Mouse (Mus musculus): ENCODE results near the gene Prkaa1.
"Not testable (repeated sequence)": the region's sequence is repeated elsewhere in the genome, so short reads cannot be mapped to it uniquely, and the experiment has no call there.

The Prkaa1 gene

DNA sequence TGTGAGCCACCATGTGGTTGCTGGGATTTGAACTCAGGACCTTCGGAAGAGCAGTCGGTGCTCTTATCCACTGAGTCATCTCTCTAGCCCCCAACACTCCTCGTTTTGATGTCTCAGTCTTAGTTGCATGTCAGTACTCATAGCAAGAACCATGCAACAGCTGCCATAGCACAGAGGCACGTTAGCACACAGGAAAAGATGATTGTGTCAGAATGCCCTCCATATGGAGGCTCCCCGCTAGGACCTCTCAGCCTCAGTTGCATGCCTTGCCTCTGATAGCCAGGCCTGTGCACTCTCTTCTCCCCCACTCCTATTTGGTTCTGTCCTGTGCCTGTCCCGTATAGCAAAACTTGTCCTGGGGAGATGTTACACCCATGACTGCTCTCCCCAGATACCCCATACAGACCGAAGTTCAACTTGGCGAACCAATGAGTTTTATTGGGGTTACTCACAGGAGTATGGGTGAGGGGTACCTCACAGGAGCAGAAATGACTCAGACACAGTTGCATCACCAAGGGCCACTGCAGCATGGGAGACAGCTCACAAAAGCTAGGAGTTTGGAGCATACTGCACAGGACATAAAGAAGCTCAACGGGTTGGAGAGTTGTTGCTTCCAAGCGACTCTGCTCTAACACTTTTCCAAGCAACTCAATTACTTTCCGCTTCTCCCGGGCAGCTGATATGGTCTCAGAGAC, 14.4 kb upstream of the Prkaa1 start:
- DNase-seq (ENCODE audit: inconsistent ontology term), result no peak

DNA sequence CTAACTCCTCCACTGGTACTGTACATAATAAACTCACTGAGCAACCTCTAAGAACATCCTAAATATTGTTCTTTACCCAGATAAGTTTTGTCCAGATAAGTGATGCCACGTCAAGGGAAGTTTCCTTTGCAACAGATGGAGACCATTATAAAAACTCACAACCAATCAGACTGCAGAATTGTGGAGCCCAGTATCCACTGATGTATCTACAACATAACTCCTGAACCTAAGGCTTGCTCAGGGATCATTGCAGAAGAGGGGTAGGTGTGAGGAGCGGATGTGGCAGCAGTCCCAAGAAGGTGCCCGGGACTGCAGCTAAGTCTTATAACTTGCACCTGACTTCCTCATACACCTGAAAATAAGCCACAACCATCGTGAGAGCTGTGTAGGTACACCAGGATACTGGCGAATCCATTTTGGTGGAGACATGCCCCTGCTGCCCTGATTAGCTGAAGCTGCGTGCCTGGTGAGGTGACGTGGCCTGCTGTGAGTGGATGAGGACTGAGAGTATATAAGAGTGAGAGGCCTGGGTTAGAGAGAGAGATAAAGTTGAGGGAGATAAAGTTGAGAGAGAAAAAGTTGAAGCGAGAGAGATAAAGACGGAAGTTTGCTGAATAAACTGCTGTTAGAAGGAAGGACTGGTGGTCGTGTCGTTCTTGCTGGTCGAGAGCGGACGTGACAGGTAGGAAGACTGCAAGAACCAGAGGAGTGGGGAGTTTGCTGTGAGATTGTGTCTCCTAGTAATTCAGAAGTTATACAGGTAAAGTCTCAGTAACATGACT, 12.6 kb upstream of the Prkaa1 start:
- DNase-seq (ENCODE audit: inconsistent ontology term), result not testable (repeated sequence)

DNA sequence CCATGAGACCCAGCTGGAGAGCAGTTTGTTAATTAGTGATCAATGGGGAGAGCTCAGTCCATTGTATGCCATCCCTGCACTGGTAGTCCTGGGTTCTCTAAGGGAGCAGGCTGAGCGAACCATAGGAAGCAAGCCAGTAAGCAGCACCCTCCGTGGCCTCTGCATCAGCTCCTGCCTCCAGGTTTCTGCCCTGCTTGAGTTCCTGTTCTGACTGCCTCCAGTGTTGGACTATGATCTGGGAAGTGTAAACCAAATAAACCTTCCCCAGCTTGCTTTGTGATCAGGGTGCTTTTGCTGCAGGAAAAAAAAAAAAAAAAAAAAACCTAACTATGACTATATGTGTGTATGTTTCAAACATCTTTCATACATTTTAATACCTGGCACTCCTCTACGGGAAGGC, 10.4 kb upstream of the Prkaa1 start:
- DNase-seq (ENCODE audit: inconsistent ontology term), result no peak

- DNase-seq (ENCODE audit: inconsistent ontology term), result no peak
These were observed 9.5 kb upstream of the Prkaa1 start for GRCm38 (mm10) chr15:5134179-5134578.

- no peak for DNase-seq (ENCODE audit: inconsistent ontology term)
These were observed 8.6 kb upstream of the Prkaa1 start for GRCm38 (mm10) chr15:5134945-5135483.

GRCm38 (mm10) chr15:5138021-5138856, 5.4 kb upstream of the Prkaa1 start:
- no peak for DNase-seq (ENCODE audit: inconsistent ontology term)

DNA sequence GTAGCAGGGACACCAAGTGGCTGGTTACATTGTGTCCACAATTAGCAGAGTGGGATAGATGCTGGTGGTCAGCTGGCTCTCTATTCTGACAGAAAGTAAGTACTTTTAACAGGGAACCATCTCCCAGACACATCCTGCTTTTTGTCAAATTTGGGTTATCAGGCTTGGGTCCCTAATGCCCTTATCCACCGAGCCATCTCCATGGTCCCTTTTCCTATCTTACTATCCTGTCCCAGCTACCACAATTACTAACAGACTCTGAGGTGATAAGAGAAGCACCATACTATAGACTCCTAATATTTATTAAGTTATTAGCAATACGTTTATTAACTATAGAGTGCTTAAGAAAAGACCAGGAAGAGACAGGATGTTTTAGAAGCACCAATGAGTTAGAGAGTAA, 4.3 kb upstream of the Prkaa1 start:
- DNase-seq (ENCODE audit: inconsistent ontology term), result no peak

- no peak for DNase-seq (ENCODE audit: inconsistent ontology term)
These were observed 3.8 kb upstream of the Prkaa1 start for GRCm38 (mm10) chr15:5139863-5140262.

DNA sequence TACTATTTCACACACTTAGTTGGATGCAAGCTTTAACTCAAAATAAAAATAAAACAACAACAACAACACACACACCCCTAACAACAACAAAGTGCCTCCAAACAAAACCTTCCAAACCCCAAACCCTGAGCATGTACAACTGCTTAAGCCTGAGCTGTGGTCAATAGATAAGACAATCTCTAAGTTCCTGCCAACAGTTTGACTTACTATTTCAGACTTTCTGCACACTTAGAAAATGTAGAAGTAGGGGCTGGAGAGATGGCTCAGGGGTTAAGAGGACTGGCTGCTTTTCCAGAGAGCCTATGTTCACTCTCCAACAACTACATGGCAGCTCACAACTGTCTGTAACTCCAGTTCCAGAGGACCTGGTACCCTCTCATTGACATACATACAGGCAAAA, 3.3 kb upstream of the Prkaa1 start:
- DNase-seq (ENCODE audit: inconsistent ontology term), result no peak

DNA sequence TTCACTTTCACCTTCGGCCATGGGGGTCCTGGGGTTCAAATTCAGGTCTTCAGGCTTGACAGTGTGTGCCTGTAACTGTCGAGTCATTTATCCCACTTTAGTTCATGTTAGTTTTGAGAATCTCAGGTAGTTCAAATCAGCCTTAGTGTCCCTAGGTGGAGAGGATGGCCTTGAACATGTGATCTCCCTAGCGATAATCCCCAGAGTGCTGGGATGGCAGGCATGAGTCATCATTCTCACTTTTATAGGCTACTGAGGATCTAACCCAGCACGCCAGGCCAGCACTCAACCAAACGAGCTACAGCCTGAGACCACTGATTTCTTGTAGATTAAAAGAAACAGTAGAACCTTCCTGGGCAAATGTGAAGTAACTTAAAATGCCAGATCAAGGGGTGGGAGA, 1.6 kb upstream of the Prkaa1 start:
- DNase-seq (ENCODE audit: inconsistent ontology term), result no peak

DNA sequence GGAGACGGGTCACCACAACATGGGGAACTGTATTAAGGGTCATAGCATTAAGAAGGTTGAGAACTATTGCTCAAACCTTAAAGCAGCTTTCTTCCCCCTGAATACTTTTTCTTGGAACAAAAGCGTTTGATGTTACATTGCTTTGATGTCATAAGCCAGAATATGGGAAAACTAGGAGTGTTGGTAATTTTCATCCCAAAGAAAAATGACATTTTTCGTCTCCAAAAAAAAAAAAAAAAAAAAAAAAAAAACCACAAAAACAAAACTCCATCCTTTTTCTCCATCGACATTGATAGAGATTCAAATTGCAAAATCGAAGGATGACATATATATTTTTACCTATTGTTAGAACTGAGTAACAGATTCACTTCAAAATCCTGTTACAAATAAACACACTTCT, 947 bp upstream of the Prkaa1 start:
- DNase-seq (ENCODE audit: inconsistent ontology term), result no peak

- DNase-seq (ENCODE audit: inconsistent ontology term), result peak; percentile 78
These were observed 539 bp downstream of the Prkaa1 start for GRCm38 (mm10) chr15:5144021-5144778.

DNA sequence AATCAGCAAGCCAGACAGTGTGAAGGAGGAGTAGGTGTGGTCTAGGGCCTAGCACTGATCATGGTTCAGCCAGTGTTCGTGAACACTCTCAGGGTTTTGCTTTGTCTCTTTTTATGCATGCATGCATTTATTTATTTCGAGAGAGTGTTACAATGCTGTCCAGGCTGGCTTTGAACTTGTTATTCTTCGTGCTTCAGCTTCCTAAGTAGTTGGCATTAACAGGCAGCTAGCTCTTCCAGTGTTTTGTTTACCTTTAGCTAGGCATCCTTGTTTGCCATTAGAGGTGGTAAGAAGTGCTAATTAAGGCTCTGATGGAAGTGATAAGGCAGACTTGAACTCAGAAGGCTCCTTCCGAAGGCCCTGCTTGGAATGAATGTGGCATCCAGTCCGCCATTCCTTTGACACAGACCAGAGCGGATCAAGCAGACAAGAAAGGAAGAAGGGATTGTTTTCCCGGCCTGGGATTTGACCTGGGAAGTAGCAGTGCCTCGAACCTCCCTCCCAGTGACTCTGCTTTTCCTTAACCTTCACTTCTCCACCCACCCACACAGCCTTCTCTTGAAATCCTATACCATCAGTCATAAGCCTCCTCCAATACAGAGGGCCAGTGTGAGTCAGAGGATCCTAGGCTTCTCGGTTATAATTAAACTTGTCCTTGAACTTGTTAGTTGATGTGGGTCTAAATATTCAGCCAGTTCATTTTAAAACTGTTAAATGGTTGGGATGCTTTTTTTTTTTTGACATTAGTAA, 1.7 kb downstream of the Prkaa1 start:
- no peak for DNase-seq (ENCODE audit: inconsistent ontology term)

DNA sequence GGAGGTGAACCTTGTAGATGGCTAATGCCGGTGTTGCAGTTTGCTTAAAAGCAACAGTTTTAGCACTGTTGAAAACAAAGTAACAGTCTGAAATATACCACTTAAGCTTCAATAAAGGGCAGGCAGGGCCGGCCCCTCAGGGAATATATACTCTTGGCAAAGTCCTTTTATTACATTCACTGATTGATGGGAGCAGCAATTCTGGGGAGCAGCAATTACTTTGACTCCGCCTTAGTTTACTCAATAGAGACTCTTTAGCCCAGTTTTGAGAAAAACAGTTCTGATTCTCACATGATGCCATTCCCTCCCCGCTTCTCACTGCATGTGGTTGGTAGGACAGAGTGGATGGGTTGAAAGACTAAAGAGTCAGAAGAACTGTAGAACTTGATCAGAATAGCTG, 5.5 kb downstream of the Prkaa1 start:
- DNase-seq (ENCODE audit: inconsistent ontology term), result no peak

DNA sequence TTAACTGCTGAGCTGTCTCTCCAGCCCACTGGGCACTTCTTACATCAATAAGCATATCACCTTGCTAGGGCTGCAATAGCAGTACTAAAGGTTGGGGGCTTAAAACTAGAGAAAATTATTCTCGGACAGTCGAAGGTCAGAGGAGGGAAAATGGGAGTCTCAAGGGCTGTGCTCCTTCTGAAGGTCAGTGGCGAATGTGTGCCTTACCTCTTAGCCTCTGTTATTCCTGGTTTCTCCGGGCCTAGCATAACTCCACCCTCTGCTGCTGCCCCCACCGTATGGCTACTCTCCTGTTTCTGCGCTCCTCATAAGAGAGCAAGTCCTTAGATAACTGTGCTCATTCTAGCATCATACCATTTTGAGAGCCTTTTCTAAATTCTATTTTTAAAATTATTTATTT, 8.5 kb downstream of the Prkaa1 start:
- no peak for DNase-seq (ENCODE audit: inconsistent ontology term)

DNA sequence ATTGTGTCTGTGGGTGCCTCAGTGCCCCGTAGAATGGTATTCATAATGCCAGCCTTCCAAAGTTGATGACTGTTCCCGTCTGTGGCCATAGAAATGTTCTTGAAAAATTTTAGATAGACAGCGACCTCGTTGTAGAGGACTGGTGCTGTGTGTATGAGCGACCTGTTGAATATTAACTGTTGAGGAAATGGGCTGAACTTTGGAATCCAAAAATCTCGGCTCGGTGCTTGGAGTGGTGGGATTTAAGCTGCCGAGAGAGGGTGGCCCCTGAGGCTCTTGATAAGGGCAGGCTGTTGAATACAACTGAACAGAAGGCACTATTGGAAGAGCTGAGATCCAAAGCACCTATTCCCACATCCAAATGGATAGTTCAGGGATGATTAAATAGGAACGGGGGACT, 11.0 kb downstream of the Prkaa1 start:
- DNase-seq (ENCODE audit: inconsistent ontology term), result no peak

GRCm38 (mm10) chr15:5155093-5155492, 11.4 kb downstream of the Prkaa1 start:
- no peak for DNase-seq (ENCODE audit: inconsistent ontology term)

- DNase-seq (ENCODE audit: inconsistent ontology term), result no peak
These were observed 12.7 kb downstream of the Prkaa1 start for GRCm38 (mm10) chr15:5156355-5156754.

- DNase-seq (ENCODE audit: inconsistent ontology term), result no peak
These were observed 13.7 kb downstream of the Prkaa1 start for GRCm38 (mm10) chr15:5157386-5157785.

GRCm38 (mm10) chr15:5158827-5159226, 15.2 kb downstream of the Prkaa1 start:
- DNase-seq (ENCODE audit: inconsistent ontology term), result no peak
